Mouse (Mus musculus): ENCODE data around the gene Pla2g16.

DNA sequence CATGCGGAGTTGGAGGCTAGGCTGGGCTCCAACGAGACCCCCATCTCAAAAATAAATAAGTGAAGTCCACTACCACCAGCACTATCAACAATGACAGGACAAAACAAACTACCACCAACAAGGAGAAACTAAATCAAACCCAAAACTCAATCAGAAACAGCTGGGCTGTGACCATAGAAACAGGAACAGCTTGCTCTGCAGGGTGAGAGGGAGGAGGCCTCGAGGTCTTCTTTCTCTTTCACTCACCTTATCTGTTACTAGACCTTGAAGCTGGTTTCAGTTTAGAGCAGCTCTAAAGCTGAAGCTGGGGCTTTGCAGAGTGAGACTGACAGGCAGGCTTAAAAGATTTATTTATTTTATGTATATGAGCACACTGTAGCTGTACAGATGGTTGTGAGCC lies 4.2 kb downstream of the Pla2g16 start:
- TF ChIP-seq CTCF (IDR thresholded peaks at IDR 0.05; ENCODE audit: borderline replicate concordance, control insufficient read depth, extremely low read depth, insufficient read depth, low read length, poor library complexity): no peak
- TF ChIP-seq POLR2A (IDR thresholded peaks at IDR 0.05; ENCODE audit: control insufficient read depth, extremely low read depth, insufficient read depth, low read length, poor library complexity): no peak

All from thymus, adult 2 months (tissue).